In genomic region chr1:180604579-180604978, GRCm38 (mm10) we compare ENCODE assay signal across 9 mouse cellular contexts. TPM values are rescaled to one million over a fixed set of nuclear protein-coding genes. Genes with fewer than 3 reads are reported as not detected.
DNase-seq lines count a peak whose midpoint lies in the region; ATAC-seq and TF ChIP-seq lines count a peak whose summit lies in the region.
"Had no signal": no experiment of that assay in that cellular context is flagged by ENCODE, and none has a peak within 500 bp of the region (broad histone marks: within the 10 kb centered on the region; RNA-seq: fewer than 3 reads in every experiment).

No protein-coding gene starts in this region.

- no peaks in the 10 kb centered on the region for H3K4me1 ChIP-seq in midbrain, embryonic 16.5 days (ENCODE audit: control insufficient read depth, insufficient read depth, low read length)
- H3K4me1 ChIP-seq: liver, embryonic 15.5 days had no signal

- 68% methylated on average over 4 of the region's 4 CpGs for WGBS in midbrain, embryonic 16.5 days

- no peak overlapping the region for H3K4me3 ChIP-seq in gastrocnemius, adult 2 months
- H3K4me3 ChIP-seq in midbrain, embryonic 16.5 days (ENCODE audit: low read depth, low read length), result no peak overlapping the region
- H3K4me3 ChIP-seq: liver, embryonic 15.5 days had no signal

- H3K4me2 ChIP-seq in midbrain, embryonic 16.5 days (ENCODE audit: low read length), result no peak overlapping the region
- H3K4me2 ChIP-seq: liver, embryonic 15.5 days had no signal

- no peaks in the 10 kb centered on the region for H3K9me3 ChIP-seq in midbrain, embryonic 16.5 days (replicated peaks; ENCODE audit: control insufficient read depth, low read length, poor library complexity, severe bottlenecking)
- H3K9me3 ChIP-seq: liver, embryonic 15.5 days had no signal

- no peak overlapping the region for H3K9ac ChIP-seq in midbrain, embryonic 16.5 days (ENCODE audit: low read depth, low read length)
- H3K9ac ChIP-seq: liver, embryonic 15.5 days had no signal

- DNase-seq in adrenal gland, adult 2 months, result peak; percentile 50
- no peak for DNase-seq in adrenal gland, postnatal 4 days (ENCODE audit: low spot score in 2 of 2)
- DNase-seq in adrenal gland, postnatal 36 days, result peak; percentile 38 to 49
- DNase-seq in gastrocnemius, adult 2 months, result peak; percentile 85
- DNase-seq in layer of hippocampus, adult 11-12 months (ENCODE audit: low spot score), result peak; percentile 79
- peak; percentile 55 for DNase-seq in retina, embryonic 14.5 days (ENCODE audit: low spot score)
- DNase-seq in ovary, postnatal 10 days (ENCODE audit: low spot score), result no peak

- H3K27me3 ChIP-seq in midbrain, embryonic 16.5 days (ENCODE audit: control insufficient read depth, insufficient read depth, low read depth, low read length), result no peaks in the 10 kb centered on the region
- H3K27me3 ChIP-seq: liver, embryonic 15.5 days had no signal

- no peak for ATAC-seq in midbrain, embryonic 16.5 days

- TF ChIP-seq CTCF in gastrocnemius, adult 2 months (IDR thresholded peaks at IDR 0.05), result no peak

- H3K27ac ChIP-seq in gastrocnemius, adult 2 months, result peak overlapping the region; percentile 88
- H3K27ac ChIP-seq in midbrain, embryonic 16.5 days (ENCODE audit: low read length), result no peak overlapping the region
- H3K27ac ChIP-seq: liver, embryonic 15.5 days had no signal

- intact Hi-C loops in gastrocnemius, adult 2 months (cut with DNase I), result no loop called here

- peaks cover 17% of the 10 kb centered on the region for H3K36me3 ChIP-seq in midbrain, embryonic 16.5 days (ENCODE audit: control insufficient read depth, insufficient read depth, low read length)

RNA-seq across cellular contexts. Expression of gene Parp1, which starts 35.9 kb away (rescaled TPM):
- total RNA-seq in adrenal gland, adult 2 months (2021), result 10 to 100 TPM; 55.6 to 77.1 TPM
- polyA plus RNA-seq in adrenal gland, adult 2 months (2012; rRNA removed), result 22.2 and 28.2 TPM in 2 replicates
- total RNA-seq in adrenal gland, postnatal 4 days (2021), result 100 to 1,000 TPM; 120 to 131 TPM
- total RNA-seq in adrenal gland, postnatal 36 days (2021), result 10 to 100 TPM; 68.0 to 91.2 TPM
- total RNA-seq in gastrocnemius, adult 2 months (2021), result 10 to 100 TPM; 58.1 to 71.3 TPM
- 75.6 and 84.0 TPM in 2 replicates for polyA plus RNA-seq in midbrain, embryonic 16.5 days (2015; fragmentation: Nextera tagmentation; extraction: Ambion mirVana)

RNA-seq across cellular contexts. Expression of gene Lin9, which starts 36.4 kb away (rescaled TPM):
- total RNA-seq in adrenal gland, adult 2 months (2021), result 1 to 10 TPM; 3.4 to 4.9 TPM
- polyA plus RNA-seq in adrenal gland, adult 2 months (2012; rRNA removed), result 0.88 and 1.0 TPM in 2 replicates
- total RNA-seq in adrenal gland, postnatal 4 days (2021), result 10 to 100 TPM; 12.2 to 12.3 TPM
- total RNA-seq in adrenal gland, postnatal 36 days (2021), result 1 to 10 TPM; 5.0 to 6.9 TPM
- total RNA-seq in gastrocnemius, adult 2 months (2021), result 1 to 10 TPM; 2.5 to 3.1 TPM
- polyA plus RNA-seq in midbrain, embryonic 16.5 days (2015; fragmentation: Nextera tagmentation; extraction: Ambion mirVana), result 9.5 and 11.8 TPM in 2 replicates

Comparison
In these comparisons a context has a peak if more than half of its experiments do, and no peak if none do; other contexts are left out.
1. DNase-seq: peak in adrenal gland, adult 2 months (single experiment), adrenal gland, postnatal 36 days (2 of 2), gastrocnemius, adult 2 months (single experiment), layer of hippocampus, adult 11-12 months (single experiment) and retina, embryonic 14.5 days (single experiment); none in adrenal gland, postnatal 4 days (0 of 2) and ovary, postnatal 10 days (single experiment).